Mouse (Mus musculus) fat pad, adult 2 months (tissue): ENCODE data around the gene Mmaa.

Experiments
- DNase-seq: peaks from one replicate; pipeline ENCODE4 v3.0.0-alpha.2; 2011; ENCODE audit warnings: low read depth, low spot score; ENCODE audit errors: extremely low read depth

Mmaa gene

DNA sequence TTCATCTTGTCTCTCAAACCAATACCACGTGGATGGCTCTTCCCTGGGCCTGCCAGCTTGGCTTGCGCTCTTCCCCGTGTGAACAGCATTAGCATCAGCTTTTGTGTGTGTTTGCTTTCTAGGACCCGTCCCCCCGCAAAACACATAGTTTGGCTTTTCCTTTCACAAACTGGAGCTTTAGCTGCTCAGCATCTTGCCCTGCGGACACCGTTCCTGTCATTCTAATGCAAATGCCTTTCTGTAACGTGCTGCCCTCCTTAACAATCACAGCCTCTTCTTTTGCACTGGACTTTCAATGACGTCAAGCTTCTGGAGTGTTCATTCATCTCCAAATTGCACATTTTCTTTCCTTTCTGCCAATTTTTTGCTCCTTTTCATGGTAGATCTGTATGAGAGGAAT lies 70.4 kb downstream of the Mmaa start:
- no peak for DNase-seq

DNA sequence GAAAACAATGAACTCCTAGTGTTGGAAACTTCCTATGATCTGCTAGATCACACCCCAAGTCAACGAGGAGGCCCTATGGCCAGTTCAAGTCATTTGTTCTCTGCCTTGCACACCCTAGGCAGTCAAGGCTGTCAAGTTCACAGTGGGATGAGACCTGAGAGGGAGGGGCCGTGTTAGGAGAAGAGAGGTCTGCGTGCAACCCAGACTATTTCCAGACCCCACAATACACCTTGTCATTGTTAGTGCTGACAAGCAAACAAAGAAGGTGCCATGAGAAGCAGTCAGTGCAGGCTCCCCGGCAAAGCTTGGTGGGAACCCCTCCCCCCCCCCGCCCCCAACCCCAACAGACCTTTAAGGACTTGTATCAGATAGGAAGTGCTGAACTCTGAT lies 72.0 kb downstream of the Mmaa start:
- DNase-seq: no peak

DNA sequence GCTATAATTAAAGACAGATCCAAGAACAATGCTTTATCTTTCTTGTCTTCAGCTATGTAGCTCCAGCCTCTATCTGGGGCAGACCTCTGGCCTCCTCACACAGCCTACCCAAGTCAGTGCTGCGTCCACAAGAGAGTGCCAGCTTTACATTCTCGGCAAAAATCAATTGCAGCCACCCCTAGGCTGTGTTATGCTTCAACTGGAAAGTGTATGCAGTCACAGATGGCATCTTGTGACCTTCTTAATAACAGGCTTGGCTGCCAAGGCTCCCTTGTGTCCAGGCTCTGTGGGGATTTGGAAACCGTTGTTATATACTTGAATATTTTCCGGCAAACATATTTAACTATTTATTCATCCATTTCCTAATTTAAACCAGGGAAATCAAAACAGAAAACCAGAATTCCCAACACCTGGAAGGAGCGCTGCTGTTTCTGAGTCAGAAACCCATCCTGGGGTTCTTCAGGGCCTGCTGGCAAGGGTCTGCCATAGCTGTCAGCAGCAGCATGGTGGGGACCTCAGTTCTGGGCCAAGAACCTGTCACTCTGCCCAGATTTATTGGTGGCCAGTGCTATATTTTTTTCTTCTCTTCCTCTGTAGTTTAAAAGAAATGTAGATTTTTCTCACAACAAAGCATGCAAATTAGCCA lies 72.5 kb downstream of the Mmaa start:
- no peak for DNase-seq
